Mouse (Mus musculus): ENCODE results near the gene Baz2b. TPM values are rescaled to one million over a fixed set of nuclear protein-coding genes. Genes with fewer than 3 reads are reported as not detected.

Gene Baz2b
- polyA plus RNA-seq, 1 experiment from 2014 or later = 57.2 TPM

DNA sequence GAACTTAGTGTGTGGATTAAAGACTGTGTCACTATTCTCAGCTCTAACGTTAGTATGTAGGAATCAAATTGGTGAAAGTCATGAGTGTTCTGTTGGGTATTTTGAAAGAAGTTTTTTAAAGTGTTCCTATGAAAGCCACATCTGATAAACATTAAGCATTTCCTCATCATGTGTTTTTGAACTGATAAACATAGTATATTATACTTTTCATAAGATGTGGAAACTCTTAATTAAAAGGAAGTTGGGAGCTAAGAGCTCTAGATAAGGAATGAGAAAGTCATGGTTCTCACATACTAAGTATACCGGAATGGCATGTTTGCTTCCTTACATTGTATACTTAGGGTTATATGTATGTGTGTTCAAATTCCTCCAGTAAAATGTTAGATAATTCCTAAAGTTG is 20.7 kb upstream of the Baz2b start:
- H3K27ac ChIP-seq (ENCODE audit: low read depth) = no peak overlapping the region
- no peaks in the 10 kb centered on the region for H3K4me1 ChIP-seq (ENCODE audit: insufficient read depth)
- no peak overlapping the region for H3K9ac ChIP-seq
- peaks cover 60% of the 10 kb centered on the region for H3K36me3 ChIP-seq (ENCODE audit: insufficient read depth)
- no peak overlapping the region for H3K4me3 ChIP-seq (ENCODE audit: low read depth, low read length)
- TF ChIP-seq CTCF (IDR thresholded peaks at IDR 0.05; ENCODE audit: low read depth) = no peak
- no peaks in the 10 kb centered on the region for H3K9me3 ChIP-seq (ENCODE audit: low read depth, low read length)
- WGBS = 89% methylated on average over 2 of the region's 2 CpGs
- DNase-seq (no peak), ATAC-seq (ENCODE audit: insufficient read depth) (no peak)
- H3K27me3 ChIP-seq (ENCODE audit: insufficient read depth, low read length) = no peaks in the 10 kb centered on the region
- H3K4me2 ChIP-seq = no peak overlapping the region

DNA sequence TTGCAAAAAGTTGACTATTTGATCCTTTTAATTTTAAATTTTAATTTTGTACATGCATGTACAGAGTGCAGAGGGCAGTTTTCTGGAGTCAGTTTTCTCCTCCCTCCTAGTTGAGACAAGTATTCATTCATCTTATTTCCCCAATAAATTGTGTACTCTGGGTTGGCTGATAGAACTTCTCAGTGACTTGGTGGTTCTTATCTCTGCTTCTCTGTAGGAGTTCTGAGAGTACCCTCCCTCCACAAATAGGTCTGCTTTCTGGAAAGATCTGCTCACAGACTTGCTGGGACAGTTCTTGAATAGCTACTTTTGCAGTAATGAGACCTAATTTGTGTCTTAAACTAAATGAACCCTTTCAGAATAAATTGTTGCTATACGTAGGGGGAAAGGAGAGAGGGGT is 18.8 kb upstream of the Baz2b start:
- Histone ChIP-seq H3K36me3 (ENCODE audit: insufficient read depth) (peaks cover 44% of the 10 kb centered on the region), H3K4me3 (ENCODE audit: low read depth, low read length) (no peak overlapping the region), H3K9ac (no peak overlapping the region), H3K27me3 (ENCODE audit: insufficient read depth, low read length) (no peaks in the 10 kb centered on the region), H3K4me1 (ENCODE audit: insufficient read depth) (no peaks in the 10 kb centered on the region), H3K4me2 (no peak overlapping the region), H3K27ac (ENCODE audit: low read depth) (no peak overlapping the region), H3K9me3 (ENCODE audit: low read depth, low read length) (no peaks in the 10 kb centered on the region)
- DNase-seq (no peak), ATAC-seq (ENCODE audit: insufficient read depth) (no peak)
- TF ChIP-seq CTCF (IDR thresholded peaks at IDR 0.05; ENCODE audit: low read depth) = no peak
- WGBS = 90% methylated on average over 1 of the region's 1 CpGs

DNA sequence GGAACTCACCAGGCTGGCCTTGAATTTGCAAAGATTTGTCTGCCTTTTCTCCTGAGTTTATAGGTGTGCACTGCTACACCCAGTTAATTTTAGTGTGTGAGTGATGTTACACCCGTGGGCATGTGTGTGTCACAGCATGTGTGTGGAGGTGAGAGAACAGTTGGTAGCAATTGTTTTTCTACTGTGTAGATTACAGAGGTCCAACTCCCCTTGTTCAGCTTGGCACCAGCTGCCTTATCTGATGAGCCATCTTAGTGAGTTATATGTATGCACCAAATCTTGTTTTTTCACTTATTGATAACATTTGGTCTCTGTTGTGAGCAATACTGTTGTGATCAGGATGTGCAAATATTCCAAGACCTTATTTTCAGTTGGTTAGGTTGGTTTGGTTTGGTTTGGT is 13.8 kb upstream of the Baz2b start:
- 70% methylated on average over 1 of the region's 1 CpGs for WGBS
- no peak for TF ChIP-seq CTCF (IDR thresholded peaks at IDR 0.05; ENCODE audit: low read depth)

DNA sequence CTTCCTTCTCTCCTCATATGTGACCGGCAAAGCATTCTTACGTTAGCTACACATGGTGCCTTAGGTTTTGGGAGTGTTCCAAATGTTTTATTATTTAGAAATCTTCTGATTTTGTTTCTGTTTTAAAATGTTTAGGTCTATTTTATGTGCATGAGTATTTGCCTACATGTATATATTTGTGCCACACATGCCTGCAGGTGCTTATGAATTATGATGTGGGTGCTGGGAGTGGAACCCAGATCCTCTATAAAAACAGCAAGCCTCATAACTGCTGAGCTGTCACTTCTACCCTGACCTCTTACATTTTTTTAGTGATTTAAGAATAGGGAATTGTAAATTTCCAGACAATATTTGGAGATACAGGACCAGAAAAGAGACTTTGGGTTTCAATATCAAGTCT is 12.3 kb upstream of the Baz2b start:
- WGBS = 86% methylated on average over 2 of the region's 2 CpGs
- H3K4me2 ChIP-seq = no peak overlapping the region

More for the DNA sequence above, 13.8 kb upstream of the Baz2b start:
- Histone ChIP-seq H3K36me3 (ENCODE audit: insufficient read depth) (peaks cover 11% of the 10 kb centered on the region; the same call in 1 of the 2 replicates), H3K9ac (no peak overlapping the region), H3K27ac (ENCODE audit: low read depth) (no peak overlapping the region), H3K27me3 (ENCODE audit: insufficient read depth, low read length) (no peaks in the 10 kb centered on the region), H3K4me3 (ENCODE audit: low read depth, low read length) (no peak overlapping the region), H3K4me1 (ENCODE audit: insufficient read depth) (no peaks in the 10 kb centered on the region), H3K4me2 (no peak overlapping the region), H3K9me3 (ENCODE audit: low read depth, low read length) (no peaks in the 10 kb centered on the region)
- DNase-seq (no peak), ATAC-seq (ENCODE audit: insufficient read depth) (no peak)

DNA sequence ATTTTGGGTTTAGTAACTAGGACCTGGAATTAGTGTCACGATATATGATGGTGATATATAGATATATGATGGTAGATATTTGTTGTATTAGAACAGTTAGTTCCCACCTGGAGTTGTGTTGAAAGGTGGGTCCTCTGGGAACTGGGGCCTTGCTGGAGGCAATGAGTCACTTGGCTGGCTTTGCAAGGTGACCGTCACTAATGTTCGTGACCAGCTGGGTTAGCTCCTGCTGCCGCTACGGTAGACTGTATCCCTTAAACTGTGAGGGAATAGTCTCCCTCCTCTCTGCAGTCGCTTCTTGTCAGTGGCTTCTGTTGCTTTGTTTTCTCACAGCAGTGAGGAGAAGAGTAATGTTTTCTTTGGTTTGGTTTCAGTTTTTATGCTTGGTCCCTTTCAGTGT is 11.6 kb upstream of the Baz2b start:
- DNase-seq (no peak), ATAC-seq (ENCODE audit: insufficient read depth) (no peak)
- Histone ChIP-seq H3K4me2 (no peak overlapping the region), H3K4me1 (ENCODE audit: insufficient read depth) (no peaks in the 10 kb centered on the region), H3K9me3 (ENCODE audit: low read depth, low read length) (no peaks in the 10 kb centered on the region), H3K9ac (no peak overlapping the region), H3K4me3 (ENCODE audit: low read depth, low read length) (no peak overlapping the region), H3K36me3 (ENCODE audit: insufficient read depth) (peaks cover 11% of the 10 kb centered on the region; the same call in 1 of the 2 replicates), H3K27me3 (ENCODE audit: insufficient read depth, low read length) (no peaks in the 10 kb centered on the region), H3K27ac (ENCODE audit: low read depth) (no peak overlapping the region)
- 68% methylated on average over 6 of the region's 6 CpGs for WGBS
- no peak for TF ChIP-seq CTCF (IDR thresholded peaks at IDR 0.05; ENCODE audit: low read depth)

More for the DNA sequence above, 12.3 kb upstream of the Baz2b start:
- Histone ChIP-seq H3K4me1 (ENCODE audit: insufficient read depth) (no peaks in the 10 kb centered on the region), H3K36me3 (ENCODE audit: insufficient read depth) (peaks cover 11% of the 10 kb centered on the region; the same call in 1 of the 2 replicates), H3K27ac (ENCODE audit: low read depth) (no peak overlapping the region), H3K4me3 (ENCODE audit: low read depth, low read length) (no peak overlapping the region), H3K9ac (no peak overlapping the region), H3K9me3 (ENCODE audit: low read depth, low read length) (no peaks in the 10 kb centered on the region), H3K27me3 (ENCODE audit: insufficient read depth, low read length) (no peaks in the 10 kb centered on the region)
- TF ChIP-seq CTCF (IDR thresholded peaks at IDR 0.05; ENCODE audit: low read depth) = no peak
- DNase-seq = no peak
- ATAC-seq (ENCODE audit: insufficient read depth) = no peak

DNA sequence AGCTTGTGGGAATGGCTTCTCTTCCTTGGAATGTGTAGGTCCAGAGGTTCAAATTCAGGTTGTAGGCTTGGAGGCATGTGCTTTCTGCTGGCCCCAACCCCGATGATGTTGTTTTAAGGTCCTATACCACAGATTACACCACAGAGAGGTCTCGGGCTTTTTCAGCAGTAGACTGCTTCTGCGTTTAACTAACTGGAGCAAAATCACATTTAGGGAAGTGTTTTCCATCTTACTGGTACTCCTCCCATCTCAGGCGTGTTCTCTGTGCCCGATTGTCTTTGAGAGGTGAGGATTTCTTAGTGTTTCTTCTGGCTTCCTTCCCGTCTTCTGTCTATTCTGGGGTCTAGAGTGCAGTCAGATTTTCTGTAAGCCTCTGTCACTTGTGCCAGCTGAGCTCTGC is 8.0 kb upstream of the Baz2b start:
- ATAC-seq (ENCODE audit: insufficient read depth) (no peak), DNase-seq (no peak)
- H3K4me1 ChIP-seq (ENCODE audit: insufficient read depth) = peaks cover 4% of the 10 kb centered on the region; the same call in 1 of the 2 replicates
- no peak overlapping the region for H3K4me3 ChIP-seq (ENCODE audit: low read depth, low read length)
- no peaks in the 10 kb centered on the region for H3K9me3 ChIP-seq (ENCODE audit: low read depth, low read length)
- peaks cover 20% of the 10 kb centered on the region for H3K36me3 ChIP-seq (ENCODE audit: insufficient read depth)
- H3K27me3 ChIP-seq (ENCODE audit: insufficient read depth, low read length) = no peaks in the 10 kb centered on the region
- 0 out of 2 replicates have a peak overlapping the region, but pooled peaks have one; percentile 18 for H3K27ac ChIP-seq (ENCODE audit: low read depth)
- H3K9ac ChIP-seq = no peak overlapping the region
- no peak for TF ChIP-seq CTCF (IDR thresholded peaks at IDR 0.05; ENCODE audit: low read depth)
- WGBS = 84% methylated on average over 6 of the region's 6 CpGs
- no peak overlapping the region for H3K4me2 ChIP-seq

DNA sequence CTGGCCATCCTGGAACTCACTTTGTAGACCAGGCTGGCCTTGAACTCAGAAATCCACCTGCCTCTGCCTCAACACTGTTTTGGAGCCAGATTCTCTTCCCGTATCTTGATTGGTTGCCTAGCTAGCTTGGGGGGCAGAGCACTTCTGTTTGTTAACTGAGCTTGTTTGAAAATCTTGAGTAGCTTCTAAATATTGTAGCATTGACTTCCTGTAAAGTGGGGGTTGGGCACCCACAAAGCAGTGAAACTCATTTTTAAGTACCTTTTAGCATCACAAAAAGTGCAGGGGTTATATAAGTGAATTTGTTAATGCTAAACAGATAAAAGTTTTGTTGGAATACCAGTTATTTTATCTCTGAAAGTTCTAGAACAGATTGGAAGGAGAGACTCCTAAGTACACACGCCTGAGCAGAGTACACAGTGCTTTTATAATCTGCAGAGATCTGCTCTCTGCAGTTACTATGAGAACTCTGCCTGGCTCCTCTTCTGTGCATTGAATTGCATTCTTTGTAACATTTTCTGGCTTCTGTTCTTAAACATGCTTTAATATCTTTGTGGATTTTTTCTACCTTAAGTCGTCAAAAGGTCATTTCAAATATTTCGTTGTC is 7.0 kb upstream of the Baz2b start:
- DNase-seq = no peak
- Histone ChIP-seq H3K9me3 (ENCODE audit: low read depth, low read length) (no peaks in the 10 kb centered on the region), H3K4me1 (ENCODE audit: insufficient read depth) (peaks cover 10% of the 10 kb centered on the region), H3K4me2 (no peak overlapping the region), H3K27me3 (ENCODE audit: insufficient read depth, low read length) (no peaks in the 10 kb centered on the region), H3K4me3 (ENCODE audit: low read depth, low read length) (no peak overlapping the region), H3K9ac (no peak overlapping the region), H3K27ac (ENCODE audit: low read depth) (no peak overlapping the region), H3K36me3 (ENCODE audit: insufficient read depth) (peaks cover 22% of the 10 kb centered on the region)
- TF ChIP-seq CTCF (IDR thresholded peaks at IDR 0.05; ENCODE audit: low read depth) = no peak
- ATAC-seq (ENCODE audit: insufficient read depth) = no peak
- WGBS = 66% methylated on average over 4 of the region's 4 CpGs
